Mouse (Mus musculus): Measurements from ENCODE around the gene Cog5. TPM values are rescaled to one million over a fixed set of nuclear protein-coding genes. Genes with fewer than 3 reads are reported as not detected.

The Cog5 gene
- polyA plus RNA-seq, 1 experiment from 2014 or later, result 34.9 TPM

- H3K4me2 ChIP-seq (ENCODE audit: low read length), result no peak overlapping the region
- H3K27ac ChIP-seq (ENCODE audit: low read depth), result no peak overlapping the region
- 87% methylated on average over 8 of the region's 8 CpGs for WGBS
- DNase-seq (ENCODE audit: low spot score) (no peak), ATAC-seq (replicated peaks; ENCODE audit: low FRiP score, low TSS enrichment, low read depth) (no peak)
- H3K4me1 ChIP-seq (replicated peaks; ENCODE audit: control insufficient read depth, insufficient read depth, low read length), result no peaks in the 10 kb centered on the region
- no peaks in the 10 kb centered on the region for H3K27me3 ChIP-seq (replicated peaks; ENCODE audit: control insufficient read depth, insufficient read depth, low read length)
- no peak overlapping the region for H3K4me3 ChIP-seq (ENCODE audit: low read depth, low read length)
- no peaks in the 10 kb centered on the region for H3K36me3 ChIP-seq (ENCODE audit: control insufficient read depth, insufficient read depth, low read length)
- H3K9ac ChIP-seq (ENCODE audit: low read length), result no peak overlapping the region
- 0 out of 2 replicates have a peak, but pooled peaks cover 3% of the 10 kb centered on the region for H3K9me3 ChIP-seq (ENCODE audit: control insufficient read depth, low read length)
Measured at GRCm38 (mm10) chr12:31747301-31747700, 92.6 kb downstream of the Cog5 start.

GRCm38 (mm10) chr12:31749846-31750245, 95.2 kb downstream of the Cog5 start:
- Histone ChIP-seq H3K4me2 (ENCODE audit: low read length) (no peak overlapping the region), H3K4me1 (replicated peaks; ENCODE audit: control insufficient read depth, insufficient read depth, low read length) (no peaks in the 10 kb centered on the region), H3K4me3 (ENCODE audit: low read depth, low read length) (no peak overlapping the region), H3K9ac (ENCODE audit: low read length) (no peak overlapping the region), H3K9me3 (ENCODE audit: control insufficient read depth, low read length) (no peaks in the 10 kb centered on the region), H3K27ac (ENCODE audit: low read depth) (no peak overlapping the region), H3K36me3 (ENCODE audit: control insufficient read depth, insufficient read depth, low read length) (no peaks in the 10 kb centered on the region), H3K27me3 (replicated peaks; ENCODE audit: control insufficient read depth, insufficient read depth, low read length) (no peaks in the 10 kb centered on the region)
- WGBS, result 97% methylated on average over 4 of the region's 4 CpGs
- no peak for DNase-seq (ENCODE audit: low spot score)
- ATAC-seq (replicated peaks; ENCODE audit: low FRiP score, low TSS enrichment, low read depth), result no peak

- DNase-seq (ENCODE audit: low spot score) (no peak), ATAC-seq (replicated peaks; ENCODE audit: low FRiP score, low TSS enrichment, low read depth) (no peak)
- H3K4me3 ChIP-seq (ENCODE audit: low read depth, low read length), result no peak overlapping the region
- no peaks in the 10 kb centered on the region for H3K27me3 ChIP-seq (replicated peaks; ENCODE audit: control insufficient read depth, insufficient read depth, low read length)
- 79% methylated on average over 2 of the region's 2 CpGs for WGBS
- H3K4me2 ChIP-seq (ENCODE audit: low read length), result no peak overlapping the region
- no peaks in the 10 kb centered on the region for H3K36me3 ChIP-seq (ENCODE audit: control insufficient read depth, insufficient read depth, low read length)
- 0 out of 2 replicates have a peak, but pooled peaks cover 3% of the 10 kb centered on the region for H3K4me1 ChIP-seq (replicated peaks; ENCODE audit: control insufficient read depth, insufficient read depth, low read length)
- H3K9me3 ChIP-seq (ENCODE audit: control insufficient read depth, low read length), result no peaks in the 10 kb centered on the region
- no peak overlapping the region for H3K27ac ChIP-seq (ENCODE audit: low read depth)
- H3K9ac ChIP-seq (ENCODE audit: low read length), result no peak overlapping the region
Measured at GRCm38 (mm10) chr12:31754465-31754864, 99.8 kb downstream of the Cog5 start.

GRCm38 (mm10) chr12:31755885-31756755, 101.5 kb downstream of the Cog5 start:
- no peak overlapping the region for H3K27ac ChIP-seq (ENCODE audit: low read depth)
- no peak for DNase-seq (ENCODE audit: low spot score)
- H3K4me2 ChIP-seq (ENCODE audit: low read length), result no peak overlapping the region
- H3K4me1 ChIP-seq (replicated peaks; ENCODE audit: control insufficient read depth, insufficient read depth, low read length), result 0 out of 2 replicates have a peak, but pooled peaks cover 3% of the 10 kb centered on the region
- no peaks in the 10 kb centered on the region for H3K36me3 ChIP-seq (ENCODE audit: control insufficient read depth, insufficient read depth, low read length)
- WGBS, result 41% methylated on average over 2 of the region's 2 CpGs
- no peak for ATAC-seq (replicated peaks; ENCODE audit: low FRiP score, low TSS enrichment, low read depth)
- H3K4me3 ChIP-seq (ENCODE audit: low read depth, low read length), result no peak overlapping the region
- no peaks in the 10 kb centered on the region for H3K27me3 ChIP-seq (replicated peaks; ENCODE audit: control insufficient read depth, insufficient read depth, low read length)
- no peaks in the 10 kb centered on the region for H3K9me3 ChIP-seq (ENCODE audit: control insufficient read depth, low read length)
- no peak overlapping the region for H3K9ac ChIP-seq (ENCODE audit: low read length)

- 79% methylated on average over 3 of the region's 3 CpGs for WGBS
- ATAC-seq (replicated peaks; ENCODE audit: low FRiP score, low TSS enrichment, low read depth) (no peak), DNase-seq (ENCODE audit: low spot score) (no peak)
- Histone ChIP-seq H3K4me1 (replicated peaks; ENCODE audit: control insufficient read depth, insufficient read depth, low read length) (no peaks in the 10 kb centered on the region; the same call in 1 of the 2 replicates), H3K9ac (ENCODE audit: low read length) (no peak overlapping the region), H3K9me3 (ENCODE audit: control insufficient read depth, low read length) (no peaks in the 10 kb centered on the region), H3K4me2 (ENCODE audit: low read length) (no peak overlapping the region), H3K27ac (ENCODE audit: low read depth) (no peak overlapping the region), H3K4me3 (ENCODE audit: low read depth, low read length) (no peak overlapping the region), H3K36me3 (ENCODE audit: control insufficient read depth, insufficient read depth, low read length) (no peaks in the 10 kb centered on the region), H3K27me3 (replicated peaks; ENCODE audit: control insufficient read depth, insufficient read depth, low read length) (no peaks in the 10 kb centered on the region)
Measured at GRCm38 (mm10) chr12:31773612-31774011, 118.9 kb downstream of the Cog5 start.

GRCm38 (mm10) chr12:31784291-31784690, 129.6 kb downstream of the Cog5 start:
- Histone ChIP-seq H3K9me3 (ENCODE audit: control insufficient read depth, low read length) (no peaks in the 10 kb centered on the region), H3K4me1 (replicated peaks; ENCODE audit: control insufficient read depth, insufficient read depth, low read length) (no peaks in the 10 kb centered on the region), H3K9ac (ENCODE audit: low read length) (no peak overlapping the region), H3K27me3 (replicated peaks; ENCODE audit: control insufficient read depth, insufficient read depth, low read length) (no peaks in the 10 kb centered on the region), H3K4me2 (ENCODE audit: low read length) (no peak overlapping the region), H3K27ac (ENCODE audit: low read depth) (no peak overlapping the region), H3K36me3 (ENCODE audit: control insufficient read depth, insufficient read depth, low read length) (no peaks in the 10 kb centered on the region), H3K4me3 (ENCODE audit: low read depth, low read length) (no peak overlapping the region)
- no peak for DNase-seq (ENCODE audit: low spot score)
- 92% methylated on average over 1 of the region's 1 CpGs for WGBS
- ATAC-seq (replicated peaks; ENCODE audit: low FRiP score, low TSS enrichment, low read depth), result no peak

- no peak overlapping the region for H3K4me2 ChIP-seq (ENCODE audit: low read length)
- no peaks in the 10 kb centered on the region for H3K9me3 ChIP-seq (ENCODE audit: control insufficient read depth, low read length)
- no peak for DNase-seq (ENCODE audit: low spot score)
- 96% methylated on average over 3 of the region's 3 CpGs for WGBS
- no peaks in the 10 kb centered on the region for H3K36me3 ChIP-seq (ENCODE audit: control insufficient read depth, insufficient read depth, low read length)
- no peak overlapping the region for H3K27ac ChIP-seq (ENCODE audit: low read depth)
- no peaks in the 10 kb centered on the region for H3K4me1 ChIP-seq (replicated peaks; ENCODE audit: control insufficient read depth, insufficient read depth, low read length)
- no peaks in the 10 kb centered on the region for H3K27me3 ChIP-seq (replicated peaks; ENCODE audit: control insufficient read depth, insufficient read depth, low read length)
- ATAC-seq (replicated peaks; ENCODE audit: low FRiP score, low TSS enrichment, low read depth), result no peak
- H3K4me3 ChIP-seq (ENCODE audit: low read depth, low read length), result no peak overlapping the region
- H3K9ac ChIP-seq (ENCODE audit: low read length), result no peak overlapping the region
Measured at GRCm38 (mm10) chr12:31788530-31788929, 133.9 kb downstream of the Cog5 start.

- no peaks in the 10 kb centered on the region for H3K9me3 ChIP-seq (ENCODE audit: control insufficient read depth, low read length)
- DNase-seq (ENCODE audit: low spot score), result no peak
- H3K27ac ChIP-seq (ENCODE audit: low read depth), result no peak overlapping the region
- no peaks in the 10 kb centered on the region for H3K27me3 ChIP-seq (replicated peaks; ENCODE audit: control insufficient read depth, insufficient read depth, low read length)
- H3K36me3 ChIP-seq (ENCODE audit: control insufficient read depth, insufficient read depth, low read length), result no peaks in the 10 kb centered on the region
- ATAC-seq (replicated peaks; ENCODE audit: low FRiP score, low TSS enrichment, low read depth), result no peak
- no peak overlapping the region for H3K4me3 ChIP-seq (ENCODE audit: low read depth, low read length)
- H3K4me1 ChIP-seq (replicated peaks; ENCODE audit: control insufficient read depth, insufficient read depth, low read length), result no peaks in the 10 kb centered on the region
- H3K4me2 ChIP-seq (ENCODE audit: low read length), result no peak overlapping the region
- WGBS, result 85% methylated on average over 5 of the region's 5 CpGs
- no peak overlapping the region for H3K9ac ChIP-seq (ENCODE audit: low read length)
Measured at GRCm38 (mm10) chr12:31806410-31807154, 151.9 kb downstream of the Cog5 start.
